Comparison of ENCODE assay signal across 8 mouse cellular contexts in the genomic region with DNA sequence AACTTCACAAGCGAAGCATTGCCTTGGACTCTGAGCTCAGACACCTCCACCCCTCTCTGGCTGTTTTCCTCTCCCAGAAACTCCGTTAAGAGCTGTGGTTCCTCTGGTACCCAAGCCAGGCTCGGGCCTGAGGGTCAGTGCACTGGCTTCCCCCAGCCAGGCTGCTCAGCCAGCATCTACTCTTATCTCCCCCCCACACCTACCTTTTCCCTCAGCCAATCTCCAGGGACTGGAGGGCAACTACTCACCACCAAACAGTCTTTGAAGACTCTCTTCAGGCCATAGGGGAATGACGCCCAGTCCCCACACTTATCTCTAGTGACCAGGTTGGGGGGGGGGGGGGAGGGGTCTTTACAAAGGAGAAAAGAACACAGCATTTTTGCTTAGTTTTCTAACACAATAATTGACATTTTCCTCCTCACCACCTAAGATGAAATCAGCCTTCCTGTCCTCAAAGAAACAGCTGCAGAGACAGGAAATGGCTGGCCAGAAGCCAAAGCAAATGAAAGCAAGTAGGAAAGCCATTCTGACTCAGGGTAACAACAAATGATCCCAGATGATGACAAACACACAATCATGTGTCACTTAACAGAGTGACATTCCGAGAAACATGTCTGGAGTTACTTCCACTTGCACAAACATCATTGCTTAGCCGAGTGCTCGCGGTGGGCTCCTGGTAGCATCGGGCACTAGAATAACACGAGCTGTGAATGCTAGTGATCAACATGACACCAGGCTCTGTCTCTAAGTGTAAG.
DNase-seq lines count a peak whose midpoint lies in the region; ATAC-seq and TF ChIP-seq lines count a peak whose summit lies in the region.

No protein-coding gene starts in this region.

- WGBS in lung, embryonic 14.5 days = 33% methylated on average over 10 of the region's 10 CpGs
- WGBS in midbrain, embryonic 13.5 days = 87% methylated on average over 10 of the region's 10 CpGs
- 82% methylated on average over 10 of the region's 10 CpGs for WGBS in midbrain, embryonic 15.5 days

- H3K36me3 ChIP-seq in lung, embryonic 14.5 days (ENCODE audit: insufficient read depth) = no peaks in the 10 kb centered on the region
- no peaks in the 10 kb centered on the region for H3K36me3 ChIP-seq in midbrain, embryonic 13.5 days
- H3K36me3 ChIP-seq in midbrain, embryonic 15.5 days (replicated peaks) = no peaks in the 10 kb centered on the region

- peak; percentile 88 for ATAC-seq in inflammation-experienced regulatory T-cells, adult 6 months
- ATAC-seq in lung, embryonic 14.5 days (ENCODE audit: insufficient read depth) = peak; percentile 78
- ATAC-seq in midbrain, embryonic 13.5 days = no peak
- ATAC-seq in midbrain, embryonic 15.5 days (replicated peaks) = no peak

- H3K4me2 ChIP-seq in lung, embryonic 14.5 days = no peak overlapping the region; the same call in 1 of the 2 replicates
- H3K4me2 ChIP-seq in midbrain, embryonic 13.5 days (replicated peaks) = no peak overlapping the region
- H3K4me2 ChIP-seq in midbrain, embryonic 15.5 days = no peak overlapping the region

- H3K9me3 ChIP-seq in lung, embryonic 14.5 days (ENCODE audit: low read depth, low read length) = no peaks in the 10 kb centered on the region
- H3K9me3 ChIP-seq in midbrain, embryonic 13.5 days = no peaks in the 10 kb centered on the region
- no peaks in the 10 kb centered on the region for H3K9me3 ChIP-seq in midbrain, embryonic 15.5 days

- no peak for TF ChIP-seq CTCF in lung, embryonic 14.5 days (IDR thresholded peaks at IDR 0.05; ENCODE audit: low read depth)

- no peaks in the 10 kb centered on the region for H3K27me3 ChIP-seq in lung, embryonic 14.5 days (ENCODE audit: insufficient read depth, low read length)
- no peaks in the 10 kb centered on the region for H3K27me3 ChIP-seq in midbrain, embryonic 13.5 days
- no peaks in the 10 kb centered on the region for H3K27me3 ChIP-seq in midbrain, embryonic 15.5 days (replicated peaks)

- H3K9ac ChIP-seq in lung, embryonic 14.5 days = no peak overlapping the region
- H3K9ac ChIP-seq in midbrain, embryonic 13.5 days (replicated peaks) = no peak overlapping the region
- no peak overlapping the region for H3K9ac ChIP-seq in midbrain, embryonic 15.5 days

- H3K27ac ChIP-seq in lung, embryonic 14.5 days (ENCODE audit: low read depth) = peak overlapping the region; percentile 36; the same call in 1 of the 2 replicates
- no peak overlapping the region for H3K27ac ChIP-seq in midbrain, embryonic 13.5 days
- H3K27ac ChIP-seq in midbrain, embryonic 15.5 days = no peak overlapping the region

- no peak overlapping the region for H3K4me3 ChIP-seq in lung, embryonic 14.5 days (ENCODE audit: low read depth, low read length)
- no peak overlapping the region for H3K4me3 ChIP-seq in midbrain, embryonic 13.5 days (replicated peaks)
- H3K4me3 ChIP-seq in midbrain, embryonic 15.5 days = no peak overlapping the region

- DNase-seq in spleen, postnatal 36 days (ENCODE audit: low spot score in 2 of 2) = peak; percentile 5 to 32
- DNase-seq in spleen, postnatal 4 days (ENCODE audit: low spot score in 2 of 2) = no peak
- DNase-seq in fibroblast of lung, adult 2 months (ENCODE audit: low read depth) = peak; percentile 13
- DNase-seq in lung, embryonic 14.5 days = peak; percentile 87
- DNase-seq in yolk sac, embryonic 10.5 days (ENCODE audit: low spot score) = peak; percentile 26

- H3K4me1 ChIP-seq in lung, embryonic 14.5 days (ENCODE audit: insufficient read depth) = peaks cover 4% of the 10 kb centered on the region; the same call in 1 of the 2 replicates
- no peaks in the 10 kb centered on the region for H3K4me1 ChIP-seq in midbrain, embryonic 13.5 days (replicated peaks)
- H3K4me1 ChIP-seq in midbrain, embryonic 15.5 days = no peaks in the 10 kb centered on the region

Comparison
In these comparisons a context has a peak if more than half of its experiments do, and no peak if none do; other contexts are left out.
1. DNase-seq: peak in spleen, postnatal 36 days (2 of 2), fibroblast of lung, adult 2 months (single experiment), lung, embryonic 14.5 days (single experiment) and yolk sac, embryonic 10.5 days (single experiment); none in spleen, postnatal 4 days (0 of 2).
2. ATAC-seq: peak in inflammation-experienced regulatory T-cells, adult 6 months (single experiment) and lung, embryonic 14.5 days (single experiment); none in midbrain, embryonic 13.5 days (single experiment) and midbrain, embryonic 15.5 days (single experiment).